Mouse (Mus musculus): Measurements from ENCODE around the gene Dnah11.

GRCm38 (mm10) chr12:118085291-118085690, 113.6 kb downstream of the Dnah11 start:
- TF ChIP-seq CTCF (IDR thresholded peaks at IDR 0.05 in 2 of 3, conservative IDR thresholded peaks at IDR 0.05 in 1 of 3; ENCODE audit: control insufficient read depth in 1 of 3, insufficient read depth in 1 of 3, low read depth in 2 of 3, low read length in 3 of 3, poor library complexity in 1 of 3, severe bottlenecking in 1 of 3) (no peak), EP300 (IDR thresholded peaks at IDR 0.05; ENCODE audit: low read depth in 1 of 2, low read length in 2 of 2) (no peak), MYC (IDR thresholded peaks at IDR 0.05; ENCODE audit: low read depth, low read length) (no peak), CHD1 (IDR thresholded peaks at IDR 0.05; ENCODE audit: low read depth, low read length) (no peak), POLR2A (IDR thresholded peaks at IDR 0.05; ENCODE audit: control insufficient read depth in 1 of 2, insufficient read depth in 1 of 2, low read depth in 1 of 2, low read length in 2 of 2, poor library complexity in 1 of 2) (no peak), JUND (IDR thresholded peaks at IDR 0.05; ENCODE audit: low read depth, low read length) (no peak), POLR2AphosphoS2 (IDR thresholded peaks at IDR 0.05; ENCODE audit: low read length) (no peak), TBP (IDR thresholded peaks at IDR 0.05; ENCODE audit: low read depth, low read length) (no peak), E2F4 (IDR thresholded peaks at IDR 0.05; ENCODE audit: borderline replicate concordance, low read depth, low read length) (no peak), GATA1 (IDR thresholded peaks at IDR 0.05; ENCODE audit: low read depth, low read length) (no peak), ETS1 (IDR thresholded peaks at IDR 0.05; ENCODE audit: low read depth, low read length) (no peak), SIN3A (IDR thresholded peaks at IDR 0.05; ENCODE audit: low read length) (no peak), RAD21 (IDR thresholded peaks at IDR 0.05; ENCODE audit: low read depth, low read length) (no peak), SMC3 (IDR thresholded peaks at IDR 0.05; ENCODE audit: low read depth, low read length) (no peak)
